Mouse (Mus musculus): ENCODE results near the gene 2610042L04Rik.
"Not testable (repeated sequence)": the region's sequence is repeated elsewhere in the genome, so short reads cannot be mapped to it uniquely, and the experiment has no call there.

The 2610042L04Rik gene

DNA sequence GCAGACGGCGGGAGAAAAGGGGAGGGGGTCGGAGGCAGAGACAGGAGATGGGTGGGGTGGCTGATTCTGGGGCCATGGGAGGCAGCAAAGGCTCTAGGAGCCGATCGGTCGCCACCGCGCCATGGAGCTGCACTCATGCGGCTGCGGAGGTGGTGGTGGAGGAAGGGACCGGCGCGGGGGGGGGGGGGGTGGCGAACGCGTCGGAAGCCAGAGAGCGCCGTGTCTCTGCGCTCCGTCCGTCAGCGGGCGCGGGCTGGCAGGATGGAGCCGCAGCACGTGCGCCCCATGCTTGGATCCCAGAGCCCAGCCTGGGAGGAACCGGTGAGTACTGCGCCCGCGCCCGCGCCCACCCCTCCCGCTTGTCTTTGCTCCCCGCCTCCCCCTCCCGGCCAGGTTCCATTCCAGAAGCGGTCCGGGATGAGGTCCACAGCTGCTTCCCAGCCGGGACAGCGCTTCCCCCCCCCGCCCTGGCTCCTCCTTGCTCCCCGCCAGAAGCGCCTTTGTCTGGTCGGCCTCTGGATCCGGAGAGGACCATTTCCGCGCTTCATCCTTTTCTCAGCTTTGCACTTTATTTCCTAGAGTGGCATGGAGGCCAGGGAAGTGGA is at the start of gene 2610042L04Rik:
Gene 2610042L04Rik, plus strand, starts transcription at position 288 of the 605 bp plus-strand sequence.
- not testable (repeated sequence) for DNase-seq (ENCODE audit: extremely low read depth, low read depth)

DNA sequence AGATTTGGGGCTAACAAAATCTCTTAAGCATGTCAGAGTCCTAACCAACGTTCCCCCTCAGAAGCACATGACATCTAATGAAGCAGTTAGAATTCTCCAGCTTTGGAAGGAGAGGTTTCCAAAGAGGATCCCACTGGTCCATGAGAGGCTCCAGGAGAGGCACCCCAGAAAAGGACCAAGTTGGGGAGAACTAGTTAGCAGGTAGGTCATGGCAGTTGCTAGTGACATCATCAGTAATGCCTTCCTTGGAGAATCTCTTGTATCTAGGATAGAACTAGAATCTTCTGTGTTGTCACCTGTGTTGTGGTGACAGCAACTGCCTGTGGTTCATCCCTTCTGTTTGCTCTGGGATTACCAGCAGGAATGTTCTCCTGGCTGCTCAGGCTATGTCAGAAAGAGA is 17.6 kb upstream of the 2610042L04Rik start, which contains the start of gene Gm3149:
Gene Gm3149, plus strand, starts transcription at position 301 of the 400 bp plus-strand sequence.
- DNase-seq (ENCODE audit: extremely low read depth, low read depth) = not testable (repeated sequence)

DNA sequence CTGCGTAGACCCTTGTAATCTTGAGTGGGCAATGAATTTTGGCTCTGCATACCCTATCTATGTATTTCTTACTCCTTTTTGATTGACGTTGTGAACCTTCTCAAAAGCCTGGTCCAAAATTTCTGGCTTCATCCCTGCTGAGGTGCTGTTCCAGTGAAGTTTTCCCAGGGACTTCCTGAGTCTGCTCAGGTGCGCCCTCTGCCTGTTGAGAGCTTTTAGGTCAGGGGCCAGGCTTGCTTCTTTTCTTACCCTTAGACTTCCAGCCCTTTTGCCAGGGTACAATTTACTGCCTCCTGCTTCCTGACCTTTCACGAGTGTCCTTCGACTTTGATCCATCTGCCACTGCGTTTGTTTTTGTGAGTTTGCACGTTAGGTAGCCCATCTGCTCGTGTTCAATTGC is 943 bp downstream of the 2610042L04Rik start:
- DNase-seq (ENCODE audit: extremely low read depth, low read depth) = not testable (repeated sequence)

DNA sequence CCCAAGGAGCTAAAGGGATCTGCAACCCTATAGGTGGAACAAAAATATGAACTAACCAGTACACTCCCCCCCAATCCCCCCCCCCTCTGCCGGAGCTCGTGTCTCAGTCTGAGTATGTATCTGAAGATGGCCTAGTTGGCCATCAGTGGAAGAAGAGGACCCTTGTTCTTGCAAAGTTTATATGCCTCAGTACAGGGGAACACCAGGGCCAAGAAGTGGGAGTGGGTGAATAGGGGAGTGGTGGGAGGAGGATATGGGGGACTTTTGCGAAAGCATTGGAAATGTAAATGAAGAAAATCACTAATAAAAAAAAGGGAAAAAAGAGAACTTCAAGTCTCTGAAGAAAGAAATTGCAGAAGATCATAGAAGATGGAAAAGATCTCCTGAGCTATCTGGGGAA is 34.4 kb downstream of the 2610042L04Rik start:
- not testable (repeated sequence) for DNase-seq (ENCODE audit: extremely low read depth, low read depth)

DNA sequence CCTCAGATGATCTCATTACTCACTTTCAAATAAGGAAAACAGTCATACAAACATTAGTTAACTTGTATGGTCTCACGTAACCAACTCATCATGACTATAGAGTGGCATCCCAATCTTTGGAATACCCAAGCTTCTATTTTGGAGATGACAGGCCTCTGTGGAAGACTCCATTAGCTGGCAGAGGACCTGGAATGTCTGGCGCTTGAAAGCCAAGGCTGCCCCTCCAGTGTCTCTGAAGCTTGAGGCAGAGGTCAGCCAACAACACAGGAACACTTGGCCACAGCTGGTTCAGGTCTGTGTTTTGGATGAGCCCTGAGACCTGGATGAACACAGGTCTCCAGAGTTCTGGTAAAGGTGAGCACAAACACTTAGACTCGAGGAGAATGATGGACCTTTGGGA is 35.1 kb downstream of the 2610042L04Rik start:
- DNase-seq (ENCODE audit: extremely low read depth, low read depth) = not testable (repeated sequence)

DNA sequence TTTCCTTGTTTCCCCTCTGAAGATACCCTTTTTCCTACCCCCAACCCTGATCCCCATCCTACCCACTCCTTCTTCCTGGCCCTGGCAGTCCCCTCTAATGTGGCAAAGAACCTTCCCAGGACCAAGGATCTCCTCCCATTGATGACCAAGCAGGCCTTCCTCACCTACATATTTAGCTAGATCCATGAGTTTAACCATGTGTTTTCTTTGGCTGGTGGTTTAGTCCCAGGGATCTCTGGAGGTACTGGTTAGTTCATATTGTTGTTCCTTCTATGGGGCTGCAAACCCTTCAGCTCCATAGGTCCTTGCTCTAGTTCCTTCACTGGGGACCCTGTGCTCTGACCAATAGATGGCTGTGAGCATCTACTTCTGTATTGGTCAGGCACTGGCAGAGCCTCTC is 43.3 kb downstream of the 2610042L04Rik start:
- not testable (repeated sequence) for DNase-seq (ENCODE audit: extremely low read depth, low read depth)

DNA sequence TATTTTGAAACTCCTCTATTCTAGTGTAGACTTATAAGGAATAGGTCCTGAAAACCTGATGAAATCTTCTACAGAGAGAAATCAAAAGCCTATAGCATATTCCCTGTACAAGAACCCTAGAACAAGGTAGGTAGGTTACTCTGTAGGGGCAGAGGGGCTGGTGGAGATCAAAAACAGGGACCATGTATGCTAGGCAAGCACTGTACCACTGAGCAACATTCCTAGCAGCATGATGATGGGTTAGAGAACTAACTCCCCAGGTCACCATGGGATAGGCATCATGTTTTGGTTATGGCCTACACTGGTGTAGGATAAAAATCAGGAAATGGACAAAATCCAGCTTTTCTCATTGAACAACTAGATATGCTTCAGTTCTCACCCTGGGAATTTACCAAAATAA is 51.0 kb downstream of the 2610042L04Rik start:
- DNase-seq (ENCODE audit: extremely low read depth, low read depth) = not testable (repeated sequence)

DNA sequence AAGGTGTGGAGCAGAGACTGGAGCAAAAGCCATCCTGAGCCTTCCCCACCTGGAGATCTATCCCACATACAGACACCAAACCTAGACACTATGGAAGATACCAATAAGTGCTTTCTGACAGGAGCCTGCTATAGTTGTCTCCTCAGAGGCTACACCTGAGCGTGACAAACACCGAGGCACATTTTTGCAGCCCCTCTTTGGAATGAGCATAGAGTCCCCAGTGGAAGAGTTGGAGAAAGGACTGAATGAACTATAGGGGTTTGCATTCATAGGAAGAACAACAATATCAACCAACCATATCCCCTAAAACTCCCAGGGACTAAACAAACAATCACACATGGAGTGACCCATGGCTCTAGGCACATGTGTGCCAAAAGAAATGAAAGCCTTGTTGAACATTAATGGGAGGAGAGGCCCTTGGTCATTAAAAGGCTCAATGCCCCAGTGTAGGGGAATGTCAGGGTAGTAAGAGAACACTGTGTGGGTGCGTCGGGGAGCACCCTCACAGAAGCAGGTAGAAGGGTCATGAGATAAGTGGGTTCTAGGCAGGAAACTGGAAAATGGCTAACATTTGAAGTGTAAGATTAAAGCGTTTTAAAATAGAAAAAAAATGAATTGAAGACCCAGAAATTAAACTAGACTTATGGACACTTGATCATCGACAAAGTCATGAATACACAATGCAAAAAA is 58.4 kb downstream of the 2610042L04Rik start:
- DNase-seq (ENCODE audit: extremely low read depth, low read depth) = not testable (repeated sequence)

DNA sequence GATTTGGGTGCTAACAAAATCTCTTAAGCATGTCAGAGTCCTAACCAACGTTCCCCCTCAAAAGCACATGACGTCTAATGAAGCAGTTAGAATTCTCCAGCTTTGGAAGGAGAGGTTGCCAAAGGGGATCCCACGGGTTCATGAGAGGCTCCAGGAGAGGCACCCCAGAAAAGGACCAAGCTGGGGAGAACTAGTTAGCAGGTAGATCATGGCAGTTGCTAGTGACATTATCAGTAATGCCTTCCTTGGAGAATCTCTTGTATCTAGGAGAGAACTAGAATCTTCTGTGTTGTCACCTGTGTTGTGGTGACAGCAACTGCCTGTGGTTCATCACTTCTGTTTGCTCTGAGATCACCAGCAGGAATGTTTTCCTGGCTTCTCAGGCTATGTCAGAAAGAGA is 62.7 kb downstream of the 2610042L04Rik start, which contains the start of gene Gm3159:
Gene Gm3159, plus strand, starts transcription at position 301 of the 400 bp plus-strand sequence.
- not testable (repeated sequence) for DNase-seq (ENCODE audit: extremely low read depth, low read depth)

DNA sequence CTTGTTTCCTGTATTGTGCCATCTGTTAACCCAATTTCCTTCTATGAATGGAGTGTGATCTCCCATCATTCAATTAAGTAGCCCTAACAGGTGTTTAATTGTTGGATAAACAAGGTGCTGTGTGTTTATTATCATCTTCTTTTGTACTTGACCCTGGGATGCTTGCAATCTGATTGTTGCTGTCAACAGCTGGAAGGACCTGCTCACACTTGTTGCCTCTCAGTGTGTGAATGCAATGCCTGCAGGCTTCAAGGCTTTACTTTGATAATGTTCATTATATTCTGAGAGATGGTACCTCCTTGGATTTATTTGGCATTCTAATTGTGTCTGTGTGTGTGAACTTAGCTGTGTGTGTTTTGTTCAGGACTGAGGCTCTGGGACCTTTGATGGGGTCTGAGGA is 64.1 kb downstream of the 2610042L04Rik start:
- DNase-seq (ENCODE audit: extremely low read depth, low read depth) = not testable (repeated sequence)

DNA sequence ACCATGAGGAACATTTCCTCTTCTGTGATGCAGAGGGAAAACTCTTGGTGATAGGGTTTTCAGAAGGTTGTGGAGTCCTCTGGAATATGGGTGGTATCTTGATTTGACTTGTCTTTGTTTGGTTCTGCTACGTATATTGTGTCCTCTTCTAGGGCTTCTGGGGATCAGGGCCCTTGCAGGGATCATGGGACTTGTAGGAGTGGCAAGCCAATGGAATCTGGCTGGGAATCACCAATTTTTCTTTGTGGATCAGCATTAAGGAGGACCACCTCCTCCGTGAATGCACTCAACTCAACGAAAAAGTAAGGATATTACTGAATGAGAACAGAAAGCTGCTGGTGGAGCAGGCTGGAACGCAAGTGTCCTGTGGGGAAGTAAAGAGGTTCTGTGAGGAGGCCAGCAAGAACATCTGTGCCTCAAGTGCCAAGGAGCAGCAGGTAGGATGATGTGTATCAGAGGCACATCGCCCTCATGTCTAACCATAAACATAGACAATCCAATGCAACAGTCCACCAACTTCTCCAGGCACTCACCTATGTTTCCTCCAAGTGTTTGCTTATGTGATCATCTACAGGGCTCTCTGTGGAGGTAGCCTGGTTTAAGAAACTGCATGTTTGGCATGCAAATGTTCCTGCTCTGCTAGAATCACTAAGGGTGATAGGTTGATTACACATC is 65.7 kb downstream of the 2610042L04Rik start:
- not testable (repeated sequence) for DNase-seq (ENCODE audit: extremely low read depth, low read depth)

DNA sequence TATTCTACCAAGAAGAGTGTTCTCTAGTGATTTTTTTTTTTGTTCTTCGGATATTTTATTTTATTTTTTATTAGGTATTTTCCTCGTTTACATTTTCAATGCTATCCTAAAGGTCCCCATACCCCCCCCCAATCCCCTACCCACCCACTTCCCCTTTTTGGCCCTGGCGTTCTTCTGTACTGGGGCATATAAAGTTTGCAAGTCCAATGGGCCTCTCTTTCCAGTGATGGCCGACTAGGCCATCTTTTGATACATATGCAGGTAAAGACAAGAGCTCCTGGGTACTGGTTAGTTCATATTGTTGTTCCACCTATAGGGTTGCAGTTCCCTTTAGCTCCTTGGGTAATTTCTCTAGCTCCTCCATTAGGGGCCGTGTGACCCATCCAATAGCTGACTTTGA is 66.7 kb downstream of the 2610042L04Rik start:
- not testable (repeated sequence) for DNase-seq (ENCODE audit: extremely low read depth, low read depth)

DNA sequence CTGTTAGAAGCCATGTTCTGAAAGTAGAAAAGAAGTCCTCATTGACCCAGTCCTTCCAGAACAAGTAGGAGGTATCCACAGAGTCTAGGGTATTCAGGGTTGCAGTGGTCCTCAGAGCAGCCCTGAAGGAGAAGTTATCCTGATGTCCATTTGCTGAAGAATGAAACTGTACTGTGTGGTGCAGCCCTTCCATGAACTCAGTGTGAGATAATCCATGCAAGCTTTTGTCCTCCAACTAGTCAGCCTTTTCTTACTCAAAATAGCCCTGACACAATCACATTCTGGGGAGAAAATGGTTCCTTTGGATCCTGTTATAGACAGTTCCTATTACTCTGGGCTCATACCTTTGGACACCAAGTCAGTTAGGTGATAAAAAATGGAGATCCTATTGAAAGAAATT is 69.3 kb downstream of the 2610042L04Rik start:
- not testable (repeated sequence) for DNase-seq (ENCODE audit: extremely low read depth, low read depth)
